Mouse (Mus musculus) frontal cortex, postnatal 25 days (tissue): ENCODE data around the gene Mcm9.
A peak's percentile ranks its signal among the peaks of the same experiment; 100 is the strongest.

Experiments
- DNase-seq, 2 experiments: peaks; one replicate each; pipeline ENCODE4 v3.0.0; 2022; ENCODE audit warnings: low spot score in 2 of 2

Mcm9 gene

GRCm38 (mm10) chr10:53580621-53581081 lies 49.6 kb downstream of the Mcm9 start:
- DNase-seq: peak; percentile 16 to 24

GRCm38 (mm10) chr10:53580137-53580536 lies 50.1 kb downstream of the Mcm9 start:
- no peak for DNase-seq

- DNase-seq: no peak
Observed at GRCm38 (mm10) chr10:53568531-53568930, 61.7 kb downstream of the Mcm9 start.

- no peak for DNase-seq
Observed at GRCm38 (mm10) chr10:53565538-53565937, 64.7 kb downstream of the Mcm9 start.

GRCm38 (mm10) chr10:53562001-53562400 lies 68.2 kb downstream of the Mcm9 start:
- no peak for DNase-seq

- no peak for DNase-seq
Observed at GRCm38 (mm10) chr10:53537596-53537995, 92.6 kb downstream of the Mcm9 start.

- DNase-seq: no peak
Observed at GRCm38 (mm10) chr10:53532297-53532696, 97.9 kb downstream of the Mcm9 start.

GRCm38 (mm10) chr10:53527838-53528773 lies 102.1 kb downstream of the Mcm9 start:
- DNase-seq: peak; percentile 52 to 62

GRCm38 (mm10) chr10:53527344-53527743 lies 102.9 kb downstream of the Mcm9 start:
- no peak for DNase-seq

- DNase-seq: no peak
Observed at GRCm38 (mm10) chr10:53526350-53526749, 103.9 kb downstream of the Mcm9 start.

GRCm38 (mm10) chr10:53525265-53525976 lies 104.8 kb downstream of the Mcm9 start:
- no peak for DNase-seq

- no peak for DNase-seq
Observed at GRCm38 (mm10) chr10:53519068-53519954, 110.9 kb downstream of the Mcm9 start.

- no peak for DNase-seq
Observed at GRCm38 (mm10) chr10:53518599-53518913, 111.7 kb downstream of the Mcm9 start.

GRCm38 (mm10) chr10:53517770-53518598 lies 112.3 kb downstream of the Mcm9 start:
- DNase-seq: no peak

- no peak for DNase-seq
Observed at GRCm38 (mm10) chr10:53512491-53512890, 117.7 kb downstream of the Mcm9 start.

- peak in 1 of 2 experiments; percentile 44 for DNase-seq
Observed at GRCm38 (mm10) chr10:53509158-53509773, 121.0 kb downstream of the Mcm9 start.

GRCm38 (mm10) chr10:53508676-53509075 lies 121.6 kb downstream of the Mcm9 start:
- DNase-seq: no peak

- no peak for DNase-seq
Observed at GRCm38 (mm10) chr10:53505526-53505925, 124.7 kb downstream of the Mcm9 start.

- DNase-seq: no peak
Observed at GRCm38 (mm10) chr10:53505069-53505468, 125.2 kb downstream of the Mcm9 start.
